In the genomic region with DNA sequence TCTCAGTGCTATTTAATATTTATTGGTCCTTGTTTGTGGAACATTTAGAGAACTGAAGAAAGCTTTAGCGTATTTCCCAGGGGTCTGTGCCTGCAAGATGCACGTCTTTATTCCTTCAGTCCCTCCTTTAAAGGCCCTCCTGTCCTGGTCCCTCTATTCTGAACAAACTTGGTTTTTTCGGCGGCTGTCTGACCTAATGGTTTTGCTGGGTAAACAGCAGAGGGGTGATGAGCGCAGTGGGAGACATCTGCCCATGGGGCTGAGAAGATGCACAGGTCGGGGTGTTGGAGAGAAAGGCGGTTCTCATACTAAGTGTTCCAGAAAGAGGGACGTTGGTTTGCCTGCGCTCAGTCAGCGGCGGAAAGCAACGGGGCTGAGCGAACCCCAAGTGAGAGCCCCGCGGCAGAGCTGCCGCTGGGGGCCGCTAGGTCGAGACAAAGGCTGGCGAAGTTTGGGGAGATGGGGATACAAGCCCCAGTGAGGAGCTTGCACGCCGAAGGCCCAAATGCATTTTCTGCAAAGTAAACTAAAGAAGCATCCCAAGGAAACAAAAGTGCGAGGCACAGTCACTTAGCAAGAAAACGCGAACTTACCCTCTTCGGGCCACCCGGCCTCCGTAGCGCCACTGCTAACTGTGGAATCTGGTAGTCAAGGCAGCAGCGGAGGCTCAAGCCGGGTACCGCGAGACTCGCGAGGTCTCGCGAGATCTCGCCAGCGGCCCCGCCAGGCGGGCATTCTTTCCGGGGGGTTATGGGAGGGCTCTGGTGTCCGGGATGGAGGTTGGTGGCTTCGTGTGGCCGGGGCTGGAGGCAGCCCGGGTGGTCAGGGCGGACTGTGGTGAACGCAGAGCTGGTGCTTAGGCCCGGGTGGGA, we compare ENCODE assay signal across 8 mouse cellular contexts. TPM values are rescaled to one million over a fixed set of nuclear protein-coding genes. Genes with fewer than 3 reads are reported as not detected.
DNase-seq lines count a peak whose midpoint lies in the region; ATAC-seq and TF ChIP-seq lines count a peak whose summit lies in the region.

A gene (minus strand): TSS at position 645 of the 872 bp plus-strand sequence.
A gene (plus strand): TSS at position 734 of the 872 bp plus-strand sequence.

- peaks cover 22% of the 10 kb centered on the region for H3K36me3 ChIP-seq in megakaryocyte, embryonic 14.5 days (replicated peaks; ENCODE audit: low read length)

- peak; percentile 73 for TF ChIP-seq POLR2A in cortical plate, adult 2 months (IDR thresholded peaks at IDR 0.05; ENCODE audit: extremely low read depth, insufficient read depth, low read length)

- H3K27ac ChIP-seq in cortical plate, adult 2 months (ENCODE audit: insufficient read depth, low read length), result peak within 1 kb of the TSS; percentile 52

- TF ChIP-seq CTCF in cortical plate, adult 2 months (IDR thresholded peaks at IDR 0.05; ENCODE audit: extremely low read depth, insufficient read depth, low read length), result peak; percentile 24; the same call in 1 of the 2 replicates

- DNase-seq in gastrocnemius, adult 8-10 months (ENCODE audit: low spot score in 2 of 2), result peak; percentile 85 to 91
- DNase-seq in hindlimb bud, embryonic 11.5 days (ENCODE audit: extremely low spot score, low read depth, low spot score), result peak; percentile 90
- DNase-seq in left cerebral cortex, adult 8-10 months (ENCODE audit: low spot score in 2 of 2), result peak; percentile 92 to 94
- peak; percentile 97 for DNase-seq in right cerebral cortex, postnatal 10 days (ENCODE audit: low spot score in 2 of 2)
- DNase-seq in urinary bladder, postnatal 25 days (ENCODE audit: low spot score), result peak; percentile 90

- H3K27me3 ChIP-seq in megakaryocyte, embryonic 14.5 days (replicated peaks), result no peaks in the 10 kb centered on the region

- ATAC-seq in activated CD4-positive, CD25-positive, alpha-beta regulatory T cell, adult 4 months, result peak; percentile 94

- H3K4me3 ChIP-seq in cortical plate, adult 2 months (ENCODE audit: insufficient read depth, low read length), result peak within 1 kb of the TSS; percentile 95
- H3K4me3 ChIP-seq in megakaryocyte, embryonic 14.5 days (replicated peaks), result peak within 1 kb of the TSS; percentile 99

- no peaks in the 10 kb centered on the region for H3K9me3 ChIP-seq in megakaryocyte, embryonic 14.5 days

- 0 out of 2 replicates have a peak, but pooled peaks cover 1% of the 10 kb centered on the region for H3K4me1 ChIP-seq in cortical plate, adult 2 months (ENCODE audit: control insufficient read depth, insufficient read depth, low read length)
- peaks cover 37% of the 10 kb centered on the region for H3K4me1 ChIP-seq in megakaryocyte, embryonic 14.5 days

RNA-seq across cellular contexts. Expression of the first gene that starts in this region (rescaled TPM):
- 1 to 10 TPM; 1.9 to 3.1 TPM for polyA plus RNA-seq in activated CD4-positive, CD25-positive, alpha-beta regulatory T cell, adult 4 months (2017; shearing (Covaris generic))
- polyA plus RNA-seq in cortical plate, adult 2 months (2012; rRNA removed), result 8.8 and 9.1 TPM in 2 replicates
- total RNA-seq in gastrocnemius, adult 8-10 months (2022), result 10 to 100 TPM; 12.8 to 17.7 (median 16.9) TPM
- total RNA-seq in left cerebral cortex, adult 8-10 months (2022), result 10 to 100 TPM in 3 of 4 experiments, 1 to 10 TPM in 1; 9.5 to 13.4 (median 11.2) TPM
- polyA plus RNA-seq in megakaryocyte, embryonic 14.5 days (2012; ENCODE audit: insufficient read depth, low replicate concordance), result 0.15 TPM in 1 of 2 replicates, not detected in the other

RNA-seq across cellular contexts. Expression of the second gene that starts in this region (rescaled TPM):
- polyA plus RNA-seq in activated CD4-positive, CD25-positive, alpha-beta regulatory T cell, adult 4 months (2017; shearing (Covaris generic)), result 10 to 100 TPM; 18.5 to 24.9 TPM
- 23.5 and 25.6 TPM in 2 replicates for polyA plus RNA-seq in cortical plate, adult 2 months (2012; rRNA removed)
- 10 to 100 TPM; 19.1 to 24.1 (median 21.0) TPM for total RNA-seq in gastrocnemius, adult 8-10 months (2022)
- 10 to 100 TPM; 23.0 to 26.7 (median 26.1) TPM for total RNA-seq in left cerebral cortex, adult 8-10 months (2022)
- polyA plus RNA-seq in megakaryocyte, embryonic 14.5 days (2012; ENCODE audit: insufficient read depth, low replicate concordance), result 10.5 and 16.0 TPM in 2 replicates

Comparison
In these comparisons a context has a peak if more than half of its experiments do, and no peak if none do; other contexts are left out.
1. Peak in every context shown above with its lines: DNase-seq, ATAC-seq, H3K4me3 ChIP-seq and H3K27ac ChIP-seq.